Mouse (Mus musculus) adrenal gland, postnatal 25 days (tissue): ENCODE data around the gene Rab44. TPM values are rescaled to one million over a fixed set of nuclear protein-coding genes. Genes with fewer than 3 reads are reported as not detected.
A peak's percentile ranks its signal among the peaks of the same experiment; 100 is the strongest.
"Not testable (repeated sequence)": the region's sequence is repeated elsewhere in the genome, so short reads cannot be mapped to it uniquely, and the experiment has no call there.

Experiments used
- DNase-seq: peaks from one replicate; pipeline ENCODE4 v3.0.0; 2021; ENCODE audit warnings: mixed read lengths
- long read RNA-seq: library from polyadenylated mRNA; stranded (forward); transcript quantifications from one replicate; pipeline ENCODE4 v2.0.0, GENCODE M21; 2021
- total RNA-seq: library from RNA; stranded (reverse); gene quantifications from 2 replicates; pipeline ENCODE4 v1.2.3, GENCODE M21; 2021

The Rab44 gene
- total RNA-seq: 0.30 and 0.86 TPM in 2 replicates
- long read RNA-seq, partial matches to known transcripts: 0 of 1 reads
- long read RNA-seq, other reads (novel, unspliced or antisense): 1 of 1 reads

DNA sequence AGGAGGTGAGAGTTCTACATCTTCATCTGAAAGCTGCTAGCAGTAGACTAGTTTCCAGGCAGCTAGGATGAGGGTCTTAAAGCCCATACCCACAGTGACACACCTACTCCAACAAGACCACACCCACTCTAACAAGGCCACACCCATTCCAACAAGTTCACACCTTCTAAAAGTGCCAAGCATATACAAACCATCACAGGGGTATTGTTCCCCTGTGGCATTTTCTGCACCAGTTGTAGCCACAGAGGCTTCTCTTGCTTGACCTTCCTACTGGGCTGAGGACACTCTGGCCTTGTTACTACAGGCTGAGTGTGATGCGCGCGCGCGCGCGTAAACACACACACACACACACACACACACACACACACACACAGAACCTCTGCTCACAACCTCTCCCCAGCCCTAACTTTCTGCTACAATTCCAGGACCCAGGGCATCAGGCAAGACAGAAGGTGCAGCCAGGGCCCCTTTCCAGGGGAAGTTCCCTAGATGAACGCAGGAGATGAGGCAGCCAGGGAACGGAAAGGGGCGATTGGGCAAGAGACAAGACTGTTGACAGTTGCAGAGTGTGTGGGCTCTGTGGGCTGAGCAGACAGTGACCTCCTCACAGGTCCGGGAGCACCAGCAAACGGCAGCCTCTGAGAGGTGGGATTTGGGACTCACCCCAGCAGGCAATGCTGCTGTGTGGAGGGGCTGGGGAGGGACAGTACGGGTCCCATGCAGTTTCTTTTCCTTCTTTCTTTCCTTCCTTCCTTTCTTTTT, at the start of gene Rab44:
Gene Rab44 (plus strand): TSS at position 555 of the 762 bp plus-strand sequence.
- no peak for DNase-seq

DNA sequence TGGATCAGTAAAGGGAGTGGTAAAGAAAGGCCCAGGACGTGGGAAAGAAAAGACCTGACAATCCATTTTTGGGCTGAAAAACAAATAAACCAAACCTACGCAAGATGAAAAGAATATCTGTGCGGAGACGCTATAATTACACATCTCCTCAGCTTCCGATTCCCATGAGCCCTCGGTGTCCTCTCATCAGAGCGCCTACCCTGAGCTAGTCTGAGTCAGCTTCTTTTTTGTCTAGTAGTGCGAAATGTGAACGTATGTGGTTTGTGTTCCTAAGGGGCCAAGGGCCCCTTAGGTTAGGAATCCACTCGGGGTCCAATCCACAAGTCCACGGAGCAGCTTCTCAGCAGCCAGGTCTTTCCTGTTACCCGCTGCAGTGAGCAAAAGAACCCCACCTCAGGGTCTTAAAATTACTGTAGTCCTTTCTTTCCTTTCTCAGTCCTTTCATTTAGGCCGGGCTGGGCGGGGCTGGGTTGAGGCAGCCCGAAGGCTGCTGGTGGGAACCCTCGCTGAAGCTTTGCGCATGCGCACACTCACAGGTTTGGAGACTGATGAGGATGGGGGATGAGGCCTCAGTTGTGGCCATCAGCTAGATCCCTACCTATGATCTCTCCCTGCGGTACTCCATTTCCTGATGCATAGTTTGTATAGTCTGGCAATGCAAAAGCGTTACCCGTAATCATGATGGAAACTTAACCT, 48.6 kb upstream of the Rab44 start:
- no peak for DNase-seq

DNA sequence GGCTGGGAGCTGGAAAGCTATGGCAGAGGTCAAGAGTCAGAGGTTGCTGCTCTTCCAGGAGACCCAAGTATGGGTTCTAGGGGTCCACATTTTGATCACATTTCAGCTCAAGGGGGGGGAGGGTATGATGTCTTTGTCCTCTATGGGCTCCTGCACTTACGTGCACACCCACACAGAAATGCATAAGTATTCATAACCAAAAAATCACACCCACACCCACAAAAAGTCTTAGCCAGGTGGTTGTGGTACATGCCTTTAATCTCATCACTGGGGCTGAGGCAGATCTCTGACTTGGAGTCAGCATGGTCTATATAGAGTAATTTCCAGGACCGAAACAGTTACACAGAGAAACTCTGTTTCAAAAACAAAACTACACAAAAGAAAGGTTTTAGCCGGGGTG, 48.0 kb upstream of the Rab44 start:
- DNase-seq: no peak

GRCm38 (mm10) chr17:29067416-29067815, 46.5 kb upstream of the Rab44 start:
- DNase-seq: not testable (repeated sequence)

DNA sequence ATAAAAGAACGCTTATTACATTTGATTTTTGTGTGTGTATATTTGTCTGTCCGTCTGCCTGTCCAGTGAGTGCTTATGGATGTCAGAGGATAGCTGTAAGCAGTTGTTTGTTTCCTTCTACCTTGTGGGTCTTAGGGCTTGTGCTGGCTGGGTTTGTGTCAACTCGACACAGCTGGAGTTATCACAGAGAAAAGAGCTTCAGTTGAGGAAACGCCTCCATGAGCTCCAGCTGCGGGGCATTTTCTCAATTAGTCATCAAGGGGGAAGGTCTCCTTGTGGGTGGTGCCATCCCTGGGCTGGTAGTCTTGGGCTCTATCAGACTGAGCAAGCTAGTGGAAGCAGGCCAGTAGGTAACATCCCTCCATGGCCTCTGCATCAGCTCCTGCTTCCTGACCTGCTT, 46.1 kb upstream of the Rab44 start:
- DNase-seq: no peak

GRCm38 (mm10) chr17:29069063-29069462, 44.9 kb upstream of the Rab44 start:
- no peak for DNase-seq

GRCm38 (mm10) chr17:29071820-29072219, 42.1 kb upstream of the Rab44 start:
- DNase-seq: no peak

DNA sequence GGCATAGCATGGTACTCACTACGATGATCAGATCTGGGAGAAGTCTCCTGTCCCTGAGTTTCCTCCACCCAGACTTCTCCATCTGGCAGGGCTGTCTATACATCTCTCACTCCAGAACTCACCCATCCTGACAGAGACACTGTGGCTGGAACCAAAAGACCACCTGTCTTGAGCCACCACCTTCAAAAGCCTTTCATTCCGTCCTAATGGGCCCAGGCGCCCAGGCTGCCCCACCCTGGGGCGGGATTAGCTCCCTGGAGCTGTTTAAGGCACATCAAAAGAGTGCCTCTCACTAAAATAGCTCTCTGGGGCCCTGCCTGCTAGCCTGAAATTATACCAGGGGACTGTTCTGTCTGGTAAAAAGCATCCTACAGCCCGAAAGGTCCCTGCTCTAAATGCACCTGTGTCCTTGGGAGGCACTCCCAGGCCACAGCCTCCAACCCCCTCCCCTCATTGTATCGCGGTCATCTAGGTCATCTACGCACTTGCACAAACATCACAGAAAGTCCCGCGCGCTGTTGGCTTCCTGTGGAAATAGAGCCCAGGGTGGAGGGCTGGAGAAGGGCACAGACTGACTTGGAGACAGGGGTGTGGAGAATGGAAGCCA, 41.1 kb upstream of the Rab44 start:
- DNase-seq: no peak

GRCm38 (mm10) chr17:29073313-29073712, 40.6 kb upstream of the Rab44 start:
- no peak for DNase-seq

DNA sequence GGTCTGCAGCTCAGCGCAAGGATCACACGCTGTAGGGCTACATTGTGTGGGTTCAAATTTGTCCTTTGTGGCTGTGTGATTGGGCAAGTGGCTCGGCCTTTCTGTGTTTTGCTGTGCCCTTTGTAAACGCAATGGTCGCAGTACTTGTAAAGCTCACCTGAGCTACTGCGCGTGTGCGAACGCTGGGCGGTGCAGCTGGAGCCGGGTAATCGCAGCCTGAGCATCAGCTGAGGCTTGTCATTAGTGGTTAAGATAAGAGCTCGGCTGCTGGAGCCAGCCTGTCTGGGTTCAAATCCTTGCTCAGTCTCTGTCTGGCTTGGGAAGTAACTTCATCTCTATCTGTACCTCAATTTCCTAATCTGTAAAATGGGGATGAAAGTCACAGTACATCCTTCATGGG, 39.9 kb upstream of the Rab44 start:
- no peak for DNase-seq

DNA sequence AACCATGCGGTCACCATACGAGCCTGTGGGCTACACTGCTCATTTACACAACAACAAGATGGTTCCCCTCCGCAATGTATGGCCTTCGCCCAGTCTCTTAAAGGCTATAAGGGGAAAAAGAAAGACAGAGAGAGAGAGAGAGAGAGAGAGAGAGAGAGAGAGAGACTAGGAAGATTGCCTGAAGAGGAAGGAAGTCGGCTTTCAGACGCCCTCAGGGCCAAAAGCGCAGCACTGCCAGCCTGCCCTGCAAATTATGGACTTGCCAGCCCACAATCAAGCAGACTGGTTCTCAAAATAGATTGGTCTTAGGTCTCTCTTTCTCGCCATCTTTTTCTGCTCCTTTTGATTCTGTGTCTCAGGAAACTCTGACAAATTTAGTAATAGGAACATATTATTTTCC, 37.7 kb upstream of the Rab44 start:
- DNase-seq: no peak

DNA sequence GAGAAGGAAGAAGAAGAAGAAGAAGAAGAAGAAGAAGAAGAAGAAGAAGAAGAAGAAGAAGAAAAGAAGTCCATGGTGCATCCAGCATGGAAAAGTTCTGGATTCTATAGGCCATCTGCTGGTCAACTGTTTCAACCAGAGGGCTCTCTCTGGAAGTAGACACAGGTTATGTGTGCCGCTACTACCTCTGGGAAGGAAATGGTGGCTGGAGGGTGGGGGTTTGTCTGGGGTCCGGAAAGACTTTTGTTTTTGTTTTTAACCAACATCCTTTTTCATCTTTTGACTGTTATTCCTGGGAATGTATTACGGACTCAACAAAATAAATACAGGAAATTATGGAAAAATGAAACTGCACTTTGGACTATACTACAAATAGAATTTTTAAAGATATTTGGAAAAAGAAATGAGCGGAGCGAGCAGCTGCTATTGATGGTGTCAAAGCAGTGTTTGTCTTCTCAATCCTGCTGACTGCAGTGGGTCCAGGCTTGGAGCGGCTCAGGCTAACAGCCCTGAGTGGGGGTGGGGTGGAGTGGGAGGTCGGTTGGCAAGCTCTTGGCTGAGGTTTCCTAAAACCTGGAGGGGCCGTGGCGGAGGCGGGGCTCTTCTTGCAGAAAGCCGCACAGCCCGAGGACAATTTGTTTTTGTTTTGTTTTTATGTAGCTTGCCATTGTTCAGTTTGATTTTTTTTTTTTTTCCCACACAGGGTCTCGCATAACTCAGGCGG, 36.0 kb upstream of the Rab44 start:
- peak; percentile 35 for DNase-seq

DNA sequence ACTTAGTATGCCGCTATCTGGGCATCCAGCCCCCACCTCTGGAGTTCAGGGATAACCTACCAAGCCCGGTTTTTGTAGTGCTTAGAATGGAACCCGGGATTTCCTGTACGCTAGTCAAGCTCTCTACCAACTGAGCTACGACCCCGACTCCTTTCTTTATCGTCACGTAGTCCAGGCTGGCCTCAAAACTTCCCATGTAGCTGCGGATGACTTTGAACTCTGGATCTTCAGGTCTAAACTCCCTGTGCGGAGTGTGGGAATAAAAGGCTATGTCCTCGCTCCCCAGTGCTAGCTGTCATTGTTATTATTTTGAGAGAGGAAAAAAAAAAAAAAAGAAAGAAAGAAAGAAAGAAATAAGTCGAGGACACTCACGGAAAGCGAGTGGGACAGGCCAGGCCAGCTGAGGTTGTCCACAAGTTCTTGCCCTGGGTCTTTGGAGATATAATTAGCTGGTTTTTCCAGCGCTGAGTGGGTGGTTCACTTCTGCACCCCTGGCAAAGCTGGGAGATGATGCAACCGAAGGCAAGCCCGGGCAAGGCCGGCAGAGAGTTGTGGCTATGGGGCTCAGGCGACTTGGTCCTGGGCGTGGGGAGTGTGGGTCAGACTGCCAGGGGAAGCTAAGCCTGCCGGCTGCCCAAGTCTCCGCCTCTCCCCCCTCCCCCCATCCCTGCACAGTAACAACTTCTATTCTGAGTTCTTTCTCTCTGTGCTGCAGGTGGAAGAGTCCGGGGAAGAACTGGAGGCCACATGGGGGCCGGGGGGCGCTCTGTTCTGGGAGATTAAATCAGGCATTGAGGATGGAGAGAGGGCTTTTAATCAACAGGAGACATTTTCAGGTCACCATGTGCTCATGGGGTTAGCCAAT, 35.2 kb upstream of the Rab44 start:
- peak; percentile 64 for DNase-seq

DNA sequence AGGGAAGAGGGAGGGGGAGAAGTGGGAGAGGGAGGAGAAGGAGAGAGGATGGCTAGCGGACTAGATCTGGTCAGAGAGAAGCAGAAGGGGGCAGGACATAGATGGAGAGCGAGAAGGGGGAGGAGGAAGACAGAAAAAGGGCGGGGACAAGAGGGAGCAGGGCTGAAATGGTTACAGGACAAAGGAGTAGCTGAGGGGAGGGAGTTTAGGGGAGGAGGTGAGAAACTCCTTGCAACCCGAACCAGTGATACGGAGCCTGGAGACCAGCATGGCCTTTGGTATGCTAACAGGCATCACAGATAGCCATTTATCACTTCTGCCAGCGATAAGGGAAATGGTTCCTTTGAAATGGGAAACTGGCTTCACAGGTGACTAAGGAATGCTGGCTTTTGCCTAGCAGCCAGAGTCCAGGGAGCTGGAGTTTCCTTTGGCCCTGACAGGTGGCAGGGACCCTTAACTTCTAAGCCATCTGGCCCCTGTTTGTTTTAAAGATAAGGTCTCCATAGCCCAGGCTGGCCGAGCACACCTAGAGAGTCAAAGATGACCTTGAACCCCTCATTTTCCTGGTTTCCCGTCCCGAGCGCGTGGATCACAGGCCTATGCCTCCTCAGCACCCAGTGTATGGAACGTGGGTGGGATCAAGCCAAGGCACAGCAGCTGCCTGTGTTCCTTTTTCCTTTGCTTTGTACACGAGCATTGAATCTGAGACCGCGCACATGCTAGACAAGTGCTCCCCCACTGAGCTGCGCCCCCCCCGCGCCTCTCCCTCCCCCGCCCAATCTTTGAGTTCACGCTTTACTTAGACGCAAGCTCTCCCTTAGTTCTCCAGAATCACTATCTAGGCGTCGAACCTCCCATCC, 33.0 kb upstream of the Rab44 start:
- no peak for DNase-seq

DNA sequence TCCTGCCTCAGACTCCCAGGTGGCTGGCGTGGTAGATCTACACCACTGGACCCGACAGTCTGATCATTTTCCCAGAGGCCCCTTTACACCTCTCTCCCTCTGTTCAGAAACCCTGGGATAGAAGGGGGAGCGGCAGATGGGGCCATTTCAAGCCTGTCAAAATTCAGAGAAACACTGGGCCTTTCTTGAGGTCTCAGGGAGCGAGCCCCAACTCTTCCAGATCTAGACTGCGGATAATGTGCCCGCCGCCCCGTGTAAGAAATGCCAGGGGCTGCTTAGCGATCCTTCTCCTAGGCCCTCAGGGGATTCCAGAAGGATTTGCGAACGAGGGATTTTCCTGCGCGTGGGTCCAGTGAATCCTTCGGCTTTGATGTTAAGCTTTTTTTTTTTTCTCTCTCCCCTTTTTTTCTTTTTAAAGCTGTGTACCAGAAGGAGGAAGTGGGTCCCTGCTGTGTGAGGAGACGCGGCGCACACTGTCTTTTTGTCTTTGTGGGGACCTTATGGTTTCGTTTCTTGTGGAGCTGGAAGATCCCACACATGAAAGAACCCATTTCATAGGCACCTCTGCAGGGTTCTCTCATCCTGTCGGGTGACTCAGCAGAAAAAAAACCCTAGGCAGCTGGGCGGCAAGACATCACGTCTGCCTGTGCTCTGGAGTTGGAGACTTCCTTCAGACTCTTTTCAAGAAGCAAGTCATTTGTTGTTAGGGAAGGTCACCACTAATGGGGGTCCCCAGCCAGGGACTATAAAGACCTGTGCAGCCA, 32.1 kb upstream of the Rab44 start:
- no peak for DNase-seq

DNA sequence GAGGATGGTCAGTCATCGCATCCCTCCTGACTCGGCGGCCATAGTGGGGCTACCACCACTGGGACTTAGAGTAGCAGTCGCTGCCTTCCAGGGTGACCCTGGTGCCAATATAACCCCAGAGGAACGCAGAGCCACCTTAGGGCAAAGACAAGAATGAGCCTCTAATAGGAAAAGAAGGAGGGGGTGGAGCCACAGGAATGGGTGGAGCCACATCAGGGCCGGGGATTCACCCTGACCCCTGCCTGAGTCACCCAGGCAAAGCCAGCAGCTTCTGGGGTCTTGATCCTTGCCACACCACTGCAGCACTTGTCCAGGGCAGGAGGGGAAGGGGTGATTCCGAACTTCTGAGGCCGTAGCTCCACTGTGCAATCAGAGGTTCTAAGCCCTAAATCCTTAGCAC, 30.4 kb upstream of the Rab44 start:
- DNase-seq: no peak

GRCm38 (mm10) chr17:29084656-29085055, 29.3 kb upstream of the Rab44 start:
- no peak for DNase-seq

DNA sequence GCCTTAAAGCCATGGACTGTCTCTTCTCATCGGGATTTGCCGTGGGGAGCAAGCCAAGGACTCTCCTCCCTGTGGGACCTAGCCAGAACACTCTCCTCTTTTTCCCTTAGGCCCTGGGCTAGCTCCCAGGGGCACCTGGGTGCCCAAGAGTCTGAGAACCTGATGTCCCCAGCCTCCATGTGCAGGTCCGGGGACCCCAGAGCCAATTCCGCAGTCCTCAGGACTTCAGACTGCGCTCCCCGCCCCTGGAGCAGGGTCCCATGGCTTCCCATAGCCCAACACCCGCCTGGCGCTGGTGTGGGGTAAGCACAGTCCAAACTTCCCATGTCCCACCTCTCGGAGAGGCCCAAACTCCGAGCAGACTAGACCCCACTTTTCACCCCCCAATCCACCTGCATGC, 28.7 kb upstream of the Rab44 start:
- no peak for DNase-seq

GRCm38 (mm10) chr17:29086916-29087315, 27.0 kb upstream of the Rab44 start:
- DNase-seq: no peak

DNA sequence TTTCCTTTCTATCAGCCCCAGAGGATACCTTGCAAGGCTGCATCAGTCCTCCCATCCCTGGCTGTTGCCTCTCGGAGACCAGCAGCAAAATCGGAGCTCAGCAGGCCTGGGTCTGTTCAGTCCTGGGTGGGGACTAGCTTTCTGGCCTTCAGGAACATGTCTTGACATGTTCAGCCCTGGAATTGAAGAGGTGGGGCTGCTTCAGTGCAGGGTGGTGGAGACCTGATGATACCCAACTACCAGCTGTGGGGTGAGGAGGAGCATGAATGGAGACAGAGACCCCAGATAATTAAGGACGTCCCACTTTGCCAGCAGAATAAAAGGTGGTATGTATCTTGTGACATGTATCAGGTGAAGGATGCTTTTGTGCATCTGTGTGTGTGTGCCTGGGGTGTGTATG, 23.2 kb upstream of the Rab44 start, which contains the start of gene Cdkn1a:
Gene Cdkn1a (plus strand): TSS at position 201 of the 400 bp plus-strand sequence.
- DNase-seq: no peak
